Mouse (Mus musculus) testis, adult 10 weeks (tissue): ENCODE data around the gene Ppy. TPM values are rescaled to one million over a fixed set of nuclear protein-coding genes. Genes with fewer than 3 reads are reported as not detected.

ENCODE experiments used
- polyA plus RNA-seq: library from polyadenylated mRNA; stranded (reverse); fragments of 350-450 nt; fragmentation: Illumina TruSeq; extraction: RNeasy Lipid Tissue Mini Kit (QIAGEN cat#74804); gene quantifications from one replicate; pipeline ENCODE4 v1.2.3, GENCODE M21; 2014; ENCODE audit warnings: low read depth, low replicate concordance

Ppy gene
- not detected for polyA plus RNA-seq

GRCm38 (mm10) chr11:102101219-102101618 is at the start of gene Ppy:
TSS of gene Ppy (minus strand) at chr11:102101319.

DNA sequence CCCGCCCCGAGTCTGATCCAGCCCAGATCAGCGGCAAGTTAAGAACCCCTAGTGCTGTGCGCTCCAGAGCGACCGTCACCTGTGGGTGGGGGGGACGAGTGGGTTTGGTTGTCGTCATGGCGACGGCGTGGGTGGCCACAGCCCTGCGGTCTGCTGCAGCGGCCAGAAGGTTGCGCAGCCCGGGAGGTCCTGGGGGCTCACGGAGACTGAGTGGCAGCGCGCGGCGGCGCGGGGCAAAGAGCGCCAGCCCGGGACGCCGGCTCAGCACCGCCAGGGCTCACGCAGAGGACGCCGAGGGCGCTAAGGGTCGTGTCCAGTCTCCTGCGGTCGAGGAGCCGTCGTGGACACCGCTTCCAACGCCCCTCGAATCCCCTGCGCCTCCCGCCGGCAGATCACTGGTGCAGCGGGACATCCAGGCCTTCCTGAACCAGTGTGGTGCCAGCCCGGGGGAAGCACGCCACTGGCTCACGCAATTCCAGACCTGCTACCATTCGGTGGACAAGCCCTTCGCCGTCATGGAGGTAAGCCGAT is 44.4 kb upstream of the Ppy start, which contains the start of gene Nags:
Nags (plus strand) TSS at position 43 of the 531 bp plus-strand sequence.

GRCm38 (mm10) chr11:102107732-102108131 is 6.6 kb upstream of the Ppy start, which contains the start of gene Pyy:
TSS of gene Pyy (minus strand) at chr11:102107832.

DNA sequence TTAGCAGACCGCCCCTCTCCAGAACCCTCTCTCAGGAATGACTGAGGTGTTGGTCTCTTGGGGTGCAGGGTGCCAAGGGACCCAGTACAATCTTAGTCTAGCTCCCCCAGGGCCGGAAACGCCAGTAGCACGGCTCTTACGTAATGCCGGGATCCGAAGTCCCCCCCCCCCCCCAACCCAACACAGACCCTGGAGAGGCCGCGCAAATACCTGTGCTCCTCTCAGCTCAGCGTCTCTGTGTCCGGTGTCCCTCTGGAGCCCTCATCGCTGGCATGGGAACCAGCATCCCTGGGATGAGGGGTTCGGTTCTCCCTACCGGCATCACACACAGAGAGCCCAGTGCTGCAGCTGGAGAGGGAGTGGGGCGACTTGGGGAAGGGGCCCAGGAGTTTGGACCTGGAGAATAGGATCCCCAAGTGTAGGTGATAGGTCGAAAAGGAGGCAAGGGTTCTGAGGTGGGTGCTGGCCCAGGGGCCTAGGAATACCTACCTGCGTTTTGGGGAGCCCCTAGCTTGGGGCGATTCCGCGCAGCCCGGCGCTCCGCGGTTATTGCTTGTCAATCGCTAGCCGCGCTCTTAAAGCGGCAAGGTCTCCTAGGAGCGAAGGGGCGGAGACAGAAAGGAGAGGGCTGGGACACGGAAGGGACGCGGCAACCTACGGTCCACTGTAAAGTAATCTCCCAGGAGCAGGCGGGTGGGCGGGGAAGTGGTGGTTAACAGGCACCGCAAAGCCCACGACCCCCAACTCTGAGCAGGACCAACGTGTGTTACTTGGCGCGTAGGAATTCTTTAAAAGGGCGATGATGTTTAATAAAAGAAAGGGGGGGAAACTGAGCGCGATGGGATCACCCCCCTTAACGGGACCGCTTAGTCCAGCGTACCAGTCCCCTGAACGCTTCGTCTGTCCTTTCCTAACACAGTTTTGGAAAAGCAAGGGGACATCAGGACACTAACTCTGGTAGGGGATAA is 12.9 kb downstream of the Ppy start, which contains the start of gene Mpp2:
Mpp2 (minus strand) TSS at position 585 of the 968 bp plus-strand sequence.

Other genes with a start within 250 kb of the Ppy start
- 1.6 TPM for gene Meox1, start 206.9 kb downstream of the Ppy start, polyA plus RNA-seq
- 0.76 TPM for gene Sost, start 134.3 kb downstream of the Ppy start, polyA plus RNA-seq
- 510 TPM for gene Cfap97d1, start 117.0 kb downstream of the Ppy start, polyA plus RNA-seq
- gene Dusp3, start 114.3 kb downstream of the Ppy start, polyA plus RNA-seq, result 10.6 TPM
- gene Mpp3, start 72.9 kb downstream of the Ppy start, polyA plus RNA-seq, result 2.2 TPM
- gene Cd300lg, start 59.8 kb downstream of the Ppy start, polyA plus RNA-seq, result 0.28 TPM
- 0.10 TPM for gene Mpp2, start 12.8 kb downstream of the Ppy start, polyA plus RNA-seq
- not detected for gene Pyy, start 6.5 kb upstream of the Ppy start, polyA plus RNA-seq
- gene Nags, start 44.2 kb upstream of the Ppy start, polyA plus RNA-seq, result not detected
- 1.8 TPM for gene Tmem101, start 55.1 kb upstream of the Ppy start, polyA plus RNA-seq
- 75.9 TPM for gene Lsm12, start 84.0 kb upstream of the Ppy start, polyA plus RNA-seq
- gene G6pc3, start 88.3 kb upstream of the Ppy start, polyA plus RNA-seq, result 7.8 TPM
- 0.43 TPM for gene Hdac5, start 128.8 kb upstream of the Ppy start, polyA plus RNA-seq
- gene BC030867, start 147.6 kb upstream of the Ppy start, polyA plus RNA-seq, result 2.6 TPM
- gene Asb16, start 167.4 kb upstream of the Ppy start, polyA plus RNA-seq, result 0.07 TPM
- gene Tmub2, start 183.6 kb upstream of the Ppy start, polyA plus RNA-seq, result 6.2 TPM
- gene Atxn7l3, start 195.3 kb upstream of the Ppy start, polyA plus RNA-seq, result 3.8 TPM
- gene Ubtf, start 218.4 kb upstream of the Ppy start, polyA plus RNA-seq, result 10.9 TPM